Mouse (Mus musculus): Measurements from ENCODE around the gene Csk.
A peak's percentile ranks its signal among the peaks of the same experiment; 100 is the strongest.

The Csk gene

DNA sequence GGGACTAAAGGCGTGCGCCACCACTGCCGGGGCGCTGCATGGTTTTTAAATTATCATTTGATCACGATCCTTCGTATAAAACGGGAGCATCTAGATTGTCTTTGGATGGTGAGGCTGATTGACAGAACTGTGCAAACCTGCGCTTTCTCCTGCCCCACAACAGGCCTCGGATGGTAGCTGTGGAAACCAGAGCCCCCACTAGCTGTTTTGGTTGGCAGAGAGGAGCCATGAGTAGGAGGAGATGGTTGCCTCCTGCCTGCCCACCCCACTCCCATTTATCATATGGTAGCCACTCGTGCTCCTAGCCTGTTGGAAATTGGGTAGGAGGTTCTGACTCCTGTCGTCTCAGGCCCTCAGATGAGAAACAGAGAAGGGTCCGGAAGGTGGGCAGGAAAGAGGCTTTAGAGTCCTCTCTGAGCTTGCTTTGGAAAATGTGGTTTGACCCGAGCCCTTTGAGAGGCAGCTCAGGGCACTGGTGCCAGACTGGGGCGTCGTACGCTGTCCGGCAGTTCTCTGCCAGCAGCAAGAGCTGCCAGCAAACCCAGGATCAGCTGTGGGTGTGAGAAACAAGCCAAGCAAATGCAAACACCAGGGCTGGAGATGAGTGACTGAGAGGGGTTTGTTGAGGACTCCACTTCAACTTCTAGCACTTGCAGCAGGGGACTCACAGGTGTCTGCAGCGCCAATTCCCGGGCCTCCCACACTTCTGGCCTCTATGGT lies 3.4 kb upstream of the Csk start:
- DNase-seq = no peak

DNA sequence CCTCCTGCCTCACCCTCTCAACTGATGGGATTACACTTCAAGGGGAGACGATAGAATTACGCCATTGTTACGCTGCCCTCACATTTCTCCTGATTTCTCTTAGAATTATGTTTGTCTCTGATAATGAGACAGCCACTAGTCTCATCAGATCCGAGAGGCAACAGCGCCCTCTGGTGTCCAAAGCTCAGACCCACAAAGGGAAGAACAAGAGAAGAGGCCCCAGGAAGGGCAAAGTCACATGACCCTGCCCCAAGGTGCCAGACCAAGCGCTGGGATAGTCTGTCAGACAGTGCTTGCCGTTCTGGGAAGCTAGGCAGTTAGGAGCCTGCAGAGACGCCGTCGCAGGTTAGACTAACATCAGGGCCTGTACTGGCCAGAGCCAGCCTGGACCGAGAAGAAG lies 2.3 kb upstream of the Csk start:
- DNase-seq = peak; percentile 97

DNA sequence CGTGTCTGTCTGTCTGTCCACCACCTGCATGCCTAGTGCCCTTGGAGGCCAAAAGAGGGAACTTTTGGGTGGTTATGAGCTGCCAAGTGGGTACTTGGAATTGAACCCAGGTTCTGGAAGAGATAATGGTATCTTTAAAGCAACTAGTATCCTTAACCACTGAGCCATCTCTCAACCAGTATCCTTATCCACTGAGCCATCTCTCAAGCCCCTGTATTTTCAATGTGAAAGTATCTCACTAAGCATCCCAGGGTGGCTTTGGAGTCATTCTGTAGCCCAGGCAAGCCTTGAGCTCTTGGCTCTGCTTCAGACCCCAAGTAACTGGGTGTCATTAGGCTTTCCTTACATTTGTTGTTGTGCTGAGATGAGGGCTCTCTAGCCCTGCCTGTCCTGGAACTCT lies 1.5 kb upstream of the Csk start:
- DNase-seq = no peak

DNA sequence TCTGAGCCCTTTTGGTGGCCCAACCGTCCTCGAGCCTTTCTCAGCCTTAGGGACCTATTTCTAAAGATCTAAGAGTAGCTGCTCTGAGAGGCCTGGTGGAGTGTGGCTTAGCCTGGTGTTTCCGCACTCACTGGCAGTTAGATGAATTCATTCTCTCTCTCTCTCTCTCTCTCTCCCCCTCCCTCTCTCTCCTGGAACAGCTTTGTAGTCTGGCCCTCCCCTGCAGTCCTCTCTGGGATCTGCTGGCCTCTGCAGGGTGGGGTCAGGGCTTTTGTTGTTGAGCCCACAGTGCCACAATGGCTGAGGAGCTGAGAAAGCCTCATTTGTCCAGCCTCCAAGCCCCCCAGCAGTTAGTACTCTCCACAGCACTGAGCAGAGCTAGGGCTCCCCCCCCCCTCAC lies 576 bp downstream of the Csk start:
- DNase-seq = no peak

DNA sequence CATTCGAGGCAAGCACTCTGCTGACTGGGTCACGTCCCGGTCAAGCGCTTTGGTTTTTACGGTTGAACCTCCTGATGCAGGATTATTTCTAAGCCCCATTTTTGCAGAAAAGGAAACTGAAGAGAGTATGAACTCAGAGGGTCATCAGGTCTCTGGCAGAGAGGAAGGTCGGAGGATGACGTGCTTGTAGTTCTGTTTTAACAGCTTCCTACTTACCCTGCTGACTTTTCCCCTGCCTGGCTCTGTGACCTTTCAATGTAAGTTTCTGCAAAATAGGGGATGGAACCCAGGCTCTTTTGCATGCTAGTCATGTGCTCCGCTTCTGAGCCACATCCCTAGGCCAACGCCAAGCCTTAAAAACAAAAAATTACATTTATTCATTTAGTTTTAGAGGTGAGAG lies 1.1 kb downstream of the Csk start:
- DNase-seq = no peak

DNA sequence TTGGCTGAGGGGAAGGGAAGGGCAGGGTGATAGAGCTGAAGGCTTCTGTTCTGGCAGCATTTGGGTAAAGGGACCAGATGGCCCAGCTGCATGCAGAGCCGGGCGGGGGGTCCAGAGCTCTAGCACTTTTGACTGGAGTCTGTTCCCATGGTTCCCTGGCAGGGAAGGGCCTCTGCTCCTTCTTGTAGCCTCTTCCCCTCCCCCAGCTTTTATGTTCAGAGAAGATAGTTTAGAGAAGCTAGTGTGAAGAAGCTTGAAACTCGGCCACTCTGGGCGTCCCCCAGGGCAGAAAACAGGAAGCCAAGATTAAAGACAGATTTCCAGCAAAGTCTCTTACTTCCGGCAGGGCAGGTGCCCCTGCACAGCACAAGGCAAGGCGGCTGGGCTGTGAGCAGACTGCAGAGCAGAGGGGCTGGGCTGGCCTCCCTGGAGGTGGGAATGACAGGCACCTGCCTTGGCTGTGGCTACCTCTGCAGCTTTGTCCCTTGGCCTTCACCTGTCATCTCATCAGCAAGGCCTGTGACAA lies 2.6 kb downstream of the Csk start:
- no peak for DNase-seq

DNA sequence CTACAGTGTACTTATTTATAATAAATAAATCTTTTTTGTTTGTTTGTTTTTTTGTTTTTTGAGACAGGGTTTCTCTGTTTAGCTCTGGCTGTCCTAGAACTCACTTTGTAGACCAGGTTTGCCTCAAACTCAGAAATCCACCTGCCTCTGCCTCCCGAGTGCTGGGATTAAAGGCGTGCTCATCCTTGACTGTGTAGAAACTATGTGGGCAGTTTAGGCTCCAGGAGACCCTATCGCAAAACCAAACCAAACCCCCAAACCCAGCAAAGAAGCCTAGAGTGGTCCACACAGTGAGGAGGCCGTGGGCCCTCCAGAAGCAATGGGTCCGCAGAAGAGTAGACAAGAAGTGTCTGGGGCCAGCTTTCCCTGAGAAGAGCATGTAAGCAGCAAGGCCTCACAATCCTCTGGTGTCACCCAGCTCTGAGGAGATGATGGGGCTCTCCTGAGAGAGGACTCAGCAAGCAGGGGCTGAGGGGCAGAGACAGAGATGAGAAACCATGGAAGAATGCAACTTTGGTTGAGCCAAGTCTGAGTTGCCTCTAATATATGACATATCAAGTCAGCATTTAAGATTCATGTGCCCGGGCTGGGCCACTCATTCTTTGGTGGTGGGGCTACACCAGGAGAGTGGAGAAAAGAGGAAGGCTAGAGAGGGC lies 3.2 kb downstream of the Csk start:
- no peak for DNase-seq

DNA sequence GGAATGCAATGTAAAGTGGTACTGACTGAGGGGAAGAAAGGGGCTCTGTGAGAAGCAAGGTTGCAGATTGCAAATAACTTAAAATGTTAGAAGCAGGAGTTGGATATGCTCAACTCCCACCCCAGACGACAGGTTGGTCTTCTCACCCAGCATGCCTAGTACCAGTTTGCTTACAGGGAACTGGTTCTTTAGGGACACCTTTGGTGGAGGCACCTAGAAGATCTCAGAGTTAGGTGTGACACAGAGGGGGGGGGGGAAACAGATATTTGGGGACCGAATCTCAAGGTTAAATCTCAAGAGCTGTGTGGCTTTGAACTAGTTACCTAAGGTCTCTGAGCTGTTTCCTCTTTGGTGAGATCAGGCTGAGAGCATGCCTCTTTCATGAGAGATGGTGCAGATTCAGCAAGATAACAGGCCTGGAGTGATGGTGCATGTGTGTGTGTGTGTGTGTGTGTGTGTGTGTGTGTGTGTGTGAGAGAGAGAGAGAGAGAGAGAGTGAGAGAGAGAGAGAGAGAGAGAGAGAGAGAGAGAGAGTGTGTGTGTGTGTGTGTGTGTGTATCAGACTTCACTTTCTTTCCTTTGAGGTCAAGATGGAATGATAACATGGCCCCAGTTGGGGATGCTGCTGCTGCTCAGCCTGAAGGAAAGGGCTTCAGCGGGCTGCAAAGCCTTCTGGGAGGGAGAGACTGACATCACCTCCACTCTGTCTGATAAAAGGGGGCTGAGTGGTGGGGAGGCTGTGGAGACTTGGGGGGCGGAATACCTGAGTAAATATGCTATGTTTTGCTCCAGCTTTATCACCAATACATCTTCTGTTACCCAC lies 5.9 kb downstream of the Csk start:
- no peak for DNase-seq

DNA sequence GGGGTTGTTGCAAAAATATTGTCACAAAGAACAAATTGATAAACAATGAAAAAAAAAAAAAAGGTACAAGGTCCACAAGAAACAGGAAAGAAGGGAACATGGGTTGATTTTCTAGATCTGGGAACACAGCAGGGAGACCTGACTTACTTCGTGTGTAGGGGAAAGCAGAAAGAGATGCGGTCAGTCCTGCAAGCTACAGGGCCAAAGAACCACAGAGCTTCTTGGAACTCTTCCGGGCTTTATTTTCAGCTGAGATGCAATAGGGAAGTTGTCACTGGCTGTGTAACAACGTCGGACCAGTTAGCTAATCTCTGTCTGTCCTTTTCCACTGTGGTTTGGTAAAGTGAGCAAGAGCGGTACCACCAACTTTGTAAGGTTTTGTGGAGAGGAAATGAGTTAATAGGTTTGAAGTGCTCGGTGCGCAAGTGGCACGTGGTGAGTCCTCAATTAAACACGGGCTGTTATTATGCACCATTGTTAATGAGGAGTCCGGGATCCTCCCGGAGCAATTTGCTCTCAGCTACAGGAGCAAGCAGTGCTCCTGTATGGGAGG lies 6.8 kb downstream of the Csk start:
- no peak for DNase-seq

DNA sequence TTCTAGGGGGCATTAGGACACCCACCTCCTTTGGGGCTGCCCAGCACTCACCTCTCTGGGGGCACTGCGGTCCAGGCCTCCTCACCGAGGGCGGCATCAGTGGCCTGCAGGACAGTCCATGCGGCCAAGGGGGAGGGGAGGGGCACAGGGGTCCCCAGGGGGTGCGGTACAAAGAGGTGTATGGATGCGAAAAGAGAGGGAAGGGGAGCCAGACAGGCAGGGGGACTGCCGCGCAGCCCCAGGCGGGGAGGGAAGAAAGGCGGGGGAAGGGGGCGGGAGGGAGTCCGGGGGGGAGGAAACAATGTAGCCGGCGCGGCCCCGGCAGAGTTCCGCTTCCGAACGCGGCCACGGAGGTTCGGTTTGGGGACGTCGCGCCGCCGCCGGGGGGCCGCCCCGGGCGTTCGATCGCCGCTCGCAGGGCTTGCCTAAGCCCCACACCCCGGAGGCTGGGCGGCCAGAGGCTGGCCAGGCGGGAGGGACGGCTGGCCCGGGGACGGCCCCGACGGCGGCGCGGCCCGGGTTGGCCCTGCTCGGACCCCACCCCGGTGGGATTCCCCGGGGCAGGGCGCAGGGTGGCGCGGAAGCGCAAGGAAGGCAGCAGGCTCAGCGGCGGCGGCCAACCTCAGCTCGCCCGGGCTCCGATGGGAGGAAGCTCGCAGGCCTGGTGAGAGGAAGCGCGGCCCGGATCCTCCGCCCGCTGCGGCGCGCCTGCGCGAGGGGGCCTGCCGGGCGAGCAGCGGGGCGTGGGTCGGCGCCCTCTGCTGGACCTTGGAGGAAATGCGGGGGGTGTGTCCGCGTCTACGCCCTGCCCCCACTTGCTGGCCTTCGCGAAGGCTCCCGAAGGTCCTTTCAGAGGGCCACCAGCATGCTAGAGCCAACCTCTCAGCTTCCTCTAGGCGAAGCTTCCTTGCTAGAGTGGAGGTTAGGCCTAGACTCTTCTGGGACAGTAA lies 8.2 kb downstream of the Csk start:
- peak; percentile 95 for DNase-seq

DNA sequence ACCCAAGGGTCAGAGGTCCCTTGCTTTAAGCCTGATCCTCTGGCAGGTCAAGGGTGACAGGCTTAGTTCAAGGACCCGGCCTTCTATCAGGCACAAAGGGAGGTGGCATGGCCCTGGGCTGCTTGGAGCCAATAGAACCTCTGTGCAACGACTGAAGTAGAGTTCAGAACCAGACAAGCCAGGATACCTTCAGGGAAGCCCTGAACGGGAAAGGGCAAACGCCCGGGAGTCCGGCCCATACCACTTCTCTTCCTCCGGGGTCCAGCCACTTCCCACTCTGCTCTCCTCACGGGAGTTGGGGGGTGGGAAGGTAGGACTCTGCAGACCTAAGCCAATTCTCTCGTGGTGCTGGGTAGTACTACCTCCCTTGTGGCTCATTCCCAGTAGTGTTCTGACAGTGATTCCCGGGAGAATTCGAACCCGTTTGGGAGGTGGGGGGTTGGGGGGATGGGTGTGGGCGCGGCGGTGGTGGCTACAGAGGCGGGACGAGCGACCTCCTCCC lies 8.9 kb downstream of the Csk start:
- DNase-seq = no peak

DNA sequence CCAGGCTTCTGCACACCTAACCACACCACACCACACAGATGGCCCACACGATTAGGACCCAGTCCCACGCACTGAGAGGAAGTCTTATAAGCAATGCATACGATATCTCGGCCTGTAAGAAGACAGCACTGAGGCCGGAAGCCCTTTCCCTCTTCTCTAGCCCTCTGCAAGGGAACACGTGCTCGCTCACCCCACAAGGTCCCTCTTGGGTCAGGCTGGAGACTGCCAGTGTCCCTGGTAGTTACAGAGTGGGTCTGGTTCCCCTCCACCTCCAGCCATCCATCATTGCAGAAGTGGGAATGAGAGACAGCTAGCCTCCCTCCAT lies 9.6 kb downstream of the Csk start:
- DNase-seq = no peak

DNA sequence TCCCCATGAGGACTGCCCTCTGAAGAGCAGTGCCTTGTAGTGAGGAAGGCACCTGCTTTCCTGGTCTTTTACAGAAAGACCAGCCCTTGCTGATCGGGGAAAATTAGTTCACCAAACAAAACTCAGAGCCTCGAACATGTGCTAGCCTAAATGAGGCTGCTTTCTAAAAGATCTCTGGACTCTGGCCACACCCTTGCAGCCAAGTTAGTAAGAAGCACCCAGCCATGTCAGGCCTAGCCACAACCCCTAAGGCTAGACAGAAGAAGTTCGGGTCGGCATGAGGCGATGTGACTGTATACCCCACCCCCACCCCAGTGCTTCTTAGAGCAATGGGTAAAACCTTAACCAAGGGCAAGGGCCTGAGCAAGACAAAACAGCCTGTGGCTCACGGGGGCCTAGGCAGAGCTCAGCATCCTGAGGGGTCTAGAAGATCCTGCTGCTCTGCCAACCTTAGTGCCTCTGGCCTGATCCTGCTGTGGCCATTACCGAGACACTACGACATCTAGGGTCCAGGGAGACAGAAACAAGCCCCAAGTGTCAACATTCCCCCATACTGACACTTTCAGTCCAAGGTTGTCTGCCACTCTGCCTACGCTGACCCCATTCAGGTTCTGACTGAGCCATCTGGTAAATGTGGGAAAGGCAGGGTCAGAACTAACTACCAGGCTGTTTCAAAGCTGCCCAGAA lies 10.1 kb downstream of the Csk start:
- DNase-seq = peak; percentile 56

DNA sequence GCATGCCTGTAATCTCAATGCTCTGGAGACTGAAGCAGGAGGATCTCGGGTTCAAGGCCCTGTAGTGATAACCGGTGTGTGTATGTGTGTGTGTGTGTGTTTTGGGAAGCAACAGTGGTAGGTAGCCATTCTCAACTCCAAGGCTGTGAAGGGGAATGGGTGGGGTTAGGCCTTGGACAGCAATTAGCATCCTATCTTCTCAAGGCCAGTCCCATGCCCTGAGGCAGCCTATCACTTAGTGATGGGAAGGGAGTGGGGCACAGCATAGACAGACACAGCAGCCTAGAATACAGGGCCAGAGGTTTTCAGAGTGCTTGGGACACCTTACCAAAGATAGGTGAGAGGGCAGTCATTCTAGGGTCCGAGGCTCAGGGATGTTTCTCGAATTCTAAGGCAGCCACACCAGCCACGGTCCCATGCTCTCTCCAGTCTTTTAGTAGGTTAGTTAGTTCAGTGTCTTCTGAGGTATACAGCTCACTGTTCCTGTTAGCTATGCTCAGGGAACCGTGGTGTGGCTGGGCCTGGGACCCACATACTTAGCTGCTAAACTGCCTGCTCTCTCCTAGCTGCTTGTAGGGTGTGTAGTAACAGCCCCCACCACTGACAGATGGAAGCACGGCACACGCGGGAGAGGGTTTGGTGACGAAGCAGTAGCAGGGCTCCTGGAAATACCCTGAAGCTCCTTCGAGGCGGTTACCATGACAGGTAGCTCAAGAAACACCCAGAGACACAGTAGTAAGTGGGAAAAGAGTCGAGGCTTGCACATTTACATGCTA lies 11.5 kb downstream of the Csk start:
- DNase-seq = no peak

DNA sequence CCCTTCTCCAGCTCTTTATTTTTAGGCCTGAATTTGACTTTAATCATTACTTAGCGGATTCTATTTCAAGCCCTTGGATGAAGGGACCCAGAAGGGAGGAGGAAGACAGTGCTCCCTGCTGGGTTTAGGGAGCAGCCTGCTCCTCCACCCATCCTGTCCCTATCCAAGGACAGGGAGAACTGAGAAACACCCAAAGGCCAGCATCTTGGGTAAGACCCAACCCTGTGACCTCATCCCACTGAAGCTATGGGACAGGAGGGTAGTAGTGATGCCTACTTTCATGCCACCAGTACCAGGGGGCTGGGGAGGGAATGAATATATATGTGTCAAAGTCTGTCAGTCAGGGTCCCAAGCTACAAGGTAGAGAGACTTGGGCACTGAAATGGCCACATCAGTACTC lies 12.4 kb downstream of the Csk start:
- DNase-seq = no peak

DNA sequence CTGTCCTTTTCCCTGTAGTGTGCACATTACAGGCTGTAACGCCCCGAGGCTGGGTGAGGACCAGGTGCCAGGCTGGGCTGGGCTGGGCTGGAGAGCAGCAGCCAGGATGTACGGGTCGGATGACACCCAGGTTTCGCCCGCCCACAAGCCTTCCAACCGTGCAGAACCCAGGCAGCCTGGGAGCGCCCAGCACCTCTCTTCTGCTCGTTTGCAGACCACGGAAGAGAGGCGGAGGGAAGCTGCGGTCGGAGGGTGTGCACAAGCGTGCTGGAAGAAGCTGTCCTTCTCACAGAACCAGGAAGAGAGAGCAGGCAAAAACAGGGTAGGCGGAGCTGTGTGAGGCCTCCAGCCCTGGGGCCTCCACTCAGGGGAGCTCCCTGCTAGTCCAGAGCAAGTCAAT lies 13.0 kb downstream of the Csk start:
- peak; percentile 58 for DNase-seq

DNA sequence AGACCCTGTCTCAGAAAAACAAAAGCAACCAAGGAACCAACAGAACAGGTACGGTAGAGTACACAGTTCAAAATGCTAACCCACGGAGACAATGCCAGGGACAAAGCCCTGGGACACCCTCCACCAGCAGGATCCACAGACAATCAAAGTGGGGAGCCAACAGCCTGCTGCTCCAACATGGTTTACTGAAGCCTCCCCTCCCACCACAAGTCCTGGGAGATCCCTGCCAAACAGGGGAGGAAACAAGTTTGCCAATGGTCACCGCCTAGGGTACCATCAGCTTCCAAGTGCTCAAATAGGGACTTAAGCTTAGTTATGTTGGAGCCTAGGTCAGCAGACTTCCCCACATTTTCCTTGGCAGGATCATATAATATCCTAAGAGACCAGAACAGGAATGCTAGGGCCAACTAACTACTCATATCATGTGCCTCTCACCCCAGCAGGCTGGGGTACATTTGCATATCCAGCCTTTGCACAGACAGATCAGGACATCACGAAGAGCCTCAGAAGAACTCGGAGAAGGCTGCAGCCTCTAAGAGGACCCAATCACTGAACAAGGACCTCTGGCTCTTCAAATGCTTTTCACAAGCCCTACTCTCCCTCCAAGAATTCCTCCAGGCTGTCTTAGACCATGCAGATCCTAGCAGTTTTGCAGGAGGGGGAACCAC lies 13.6 kb downstream of the Csk start:
- DNase-seq = no peak

DNA sequence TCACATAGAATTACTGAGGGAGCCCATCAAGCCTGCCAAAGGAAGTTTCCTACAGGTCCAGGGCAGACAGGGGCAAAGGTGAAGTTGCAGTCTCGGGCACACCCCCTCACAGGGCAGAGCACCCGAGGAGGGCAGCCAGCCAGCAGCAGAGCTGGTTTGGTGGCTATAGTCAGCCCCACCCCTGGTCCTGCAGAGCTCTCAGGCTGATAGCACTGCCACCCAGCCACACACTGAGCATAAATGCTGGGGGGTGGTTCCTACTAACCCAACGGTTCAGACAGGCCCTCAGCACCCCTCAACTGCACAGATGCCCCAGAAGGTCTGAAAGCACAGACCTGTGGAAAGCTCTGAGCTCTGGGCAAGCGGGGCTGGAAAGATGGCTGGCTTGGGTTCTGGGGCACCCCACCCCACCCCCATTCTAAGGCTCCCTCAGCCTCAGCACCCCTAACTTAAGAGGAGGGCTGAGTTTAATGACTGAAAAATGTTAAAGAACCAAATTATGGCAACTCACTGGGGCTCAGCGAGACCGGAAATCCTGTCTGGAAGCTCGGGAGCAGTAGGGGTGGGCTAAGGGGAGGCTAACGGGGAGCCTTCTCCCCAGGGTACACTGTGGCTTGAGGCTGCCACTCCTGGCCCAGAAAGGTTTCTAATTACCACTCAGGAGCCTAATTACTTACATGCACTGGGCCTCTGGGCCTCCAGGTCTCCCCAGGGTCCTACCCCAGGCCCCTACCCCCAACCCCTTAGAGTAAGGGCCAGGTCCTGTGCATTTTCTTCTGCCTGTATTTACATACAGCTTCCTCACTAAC lies 14.6 kb downstream of the Csk start:
- peak; percentile 91 for DNase-seq

DNA sequence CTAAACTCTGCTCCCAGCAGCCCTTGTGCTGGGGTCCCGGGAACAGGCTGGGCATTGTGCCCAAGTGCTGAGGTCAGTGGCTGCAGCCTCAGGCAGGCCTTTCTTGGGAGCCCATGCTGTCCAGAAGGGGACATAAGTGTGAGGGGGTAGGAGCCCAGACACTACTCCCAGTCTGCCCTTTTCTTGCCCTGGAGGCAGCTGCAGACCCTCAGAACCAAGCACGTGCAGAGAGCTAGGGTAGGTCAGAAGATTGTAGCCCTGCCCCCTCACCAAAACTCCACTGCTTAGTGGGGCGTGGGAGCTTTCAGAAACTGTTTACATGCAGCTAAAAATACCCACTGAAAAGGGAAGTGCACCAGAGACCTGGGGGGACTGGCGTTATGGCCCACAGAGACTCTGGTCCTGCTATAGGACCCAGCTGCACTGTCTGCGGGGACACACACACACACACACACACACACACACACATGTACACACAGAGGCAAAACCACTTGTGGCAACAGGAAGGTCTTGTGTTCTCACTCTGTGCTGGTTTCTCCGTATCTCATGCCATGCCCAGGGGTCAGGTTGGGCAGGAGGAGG lies 15.6 kb downstream of the Csk start:
- peak; percentile 75 for DNase-seq
